Comparison of ENCODE assay signal across 10 mouse cellular contexts in the genomic region with DNA sequence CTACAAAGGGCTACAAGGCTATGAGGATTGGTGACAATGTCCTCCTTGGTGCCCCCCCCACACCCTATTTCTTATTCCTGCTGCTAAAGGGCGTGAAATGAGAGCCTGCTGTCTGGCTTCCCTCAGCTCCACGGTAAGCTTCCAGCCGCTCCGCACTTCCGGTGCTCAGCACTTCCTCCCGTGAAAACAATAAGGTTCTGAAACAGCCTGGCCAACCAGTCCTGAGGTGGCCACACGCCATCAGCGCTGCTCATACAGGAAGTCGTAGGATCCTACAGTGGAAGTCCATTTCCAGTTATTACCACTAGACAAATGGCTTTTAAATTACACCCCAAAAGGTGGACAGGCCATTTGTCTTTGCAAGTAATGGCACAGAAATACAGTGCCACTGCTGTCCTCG.
A peak's percentile ranks its signal among the peaks of the same experiment; 100 is the strongest.
DNase-seq lines count a peak whose midpoint lies in the region; ATAC-seq lines count a peak whose summit lies in the region.
"Had no signal": no experiment of that assay in that cellular context is flagged by ENCODE, and none has a peak within 500 bp of the region (broad histone marks: within the 10 kb centered on the region; RNA-seq: fewer than 3 reads in every experiment).

No protein-coding gene starts in this region.

- ATAC-seq in common myeloid progenitor, adult 5-6 weeks (replicated peaks; ENCODE audit: low read depth, poor library complexity, severe bottlenecking), result peak; percentile 31
- ATAC-seq: activated CD4-positive, CD25-positive, alpha-beta regulatory T cell, adult 4 months; forebrain, embryonic 13.5 days had no signal

- DNase-seq in gastrocnemius, postnatal 14 days, result peak; percentile 33
- no peak for DNase-seq in gastrocnemius, adult 18-20 months (ENCODE audit: low spot score)
- peak; percentile 49 for DNase-seq in kidney, postnatal 14 days
- no peak for DNase-seq in kidney, adult 11 months
- DNase-seq in heart, postnatal 4 days, result peak; percentile 49
- DNase-seq in T-cell, adult 2 months (ENCODE audit: low spot score), result no peak
- DNase-seq in left cerebral cortex, postnatal 25 days (ENCODE audit: low spot score in 2 of 2), result no peak

- intact Hi-C loops in gastrocnemius, postnatal 14 days (cut with DNase I; ENCODE audit: low total_unique reads), result loop anchor here (5.0 to 10.0 kb wide), 2 partner anchors 190 to 202 kb away; no protein-coding TSS in a partner anchor
- intact Hi-C loops in left cerebral cortex, postnatal 25 days (cut with DNase I), result loop anchor here (5.0 kb wide), 1 partner anchor 185 kb away; no protein-coding TSS in a partner anchor

Comparison
In these comparisons a context has a peak if more than half of its experiments do, and no peak if none do; other contexts are left out.
1. DNase-seq: peak in gastrocnemius, postnatal 14 days (single experiment), kidney, postnatal 14 days (single experiment) and heart, postnatal 4 days (single experiment); none in gastrocnemius, adult 18-20 months (single experiment), kidney, adult 11 months (single experiment), T-cell, adult 2 months (single experiment) and left cerebral cortex, postnatal 25 days (0 of 2).